Mouse (Mus musculus): ENCODE measurements around the gene Hoxa11. TPM values are rescaled to one million over a fixed set of nuclear protein-coding genes. Genes with fewer than 3 reads are reported as not detected.

Gene Hoxa11
- total RNA-seq, 2 experiments from 2014 or later: 2.0 to 2.7 TPM

GRCm38 (mm10) chr6:52266666-52266985, 21.0 kb upstream of the Hoxa11 start:
- intact Hi-C loops (cut with DNase I): loop anchor here (5.0 kb wide), 1 partner anchor 51 kb away; no protein-coding TSS in a partner anchor
- DNase-seq: no peak

GRCm38 (mm10) chr6:52265913-52266665, 20.5 kb upstream of the Hoxa11 start:
- no peak for DNase-seq
- intact Hi-C loops (cut with DNase I): loop anchor here (5.0 kb wide), 1 partner anchor 51 kb away; no protein-coding TSS in a partner anchor

- intact Hi-C loops (cut with DNase I): loop anchor here (5.0 kb wide), 1 partner anchor 52 kb away; no protein-coding TSS in a partner anchor
Observed at GRCm38 (mm10) chr6:52265306-52265912, 19.8 kb upstream of the Hoxa11 start.

GRCm38 (mm10) chr6:52264106-52264790, 18.6 kb upstream of the Hoxa11 start:
- no peak for DNase-seq
- intact Hi-C loops (cut with DNase I): no loop called here

More at GRCm38 (mm10) chr6:52265306-52265912, 19.8 kb upstream of the Hoxa11 start:
- no peak for DNase-seq

- DNase-seq: no peak
- intact Hi-C loops (cut with DNase I): no loop called here
Observed at GRCm38 (mm10) chr6:52263321-52263585, 17.6 kb upstream of the Hoxa11 start.

- DNase-seq: no peak
- intact Hi-C loops (cut with DNase I): no loop called here
Observed at GRCm38 (mm10) chr6:52262463-52263320, 17.1 kb upstream of the Hoxa11 start.

GRCm38 (mm10) chr6:52261751-52262462, 16.3 kb upstream of the Hoxa11 start:
- intact Hi-C loops (cut with DNase I): no loop called here
- no peak for DNase-seq

- intact Hi-C loops (cut with DNase I): no loop called here
- no peak for DNase-seq
Observed at GRCm38 (mm10) chr6:52260654-52261575, 15.3 kb upstream of the Hoxa11 start, which contains the start of gene Hoxa13. Hoxa13 (minus strand) TSS chr6:52260880.

- peak in 1 of 2 experiments; percentile 39 for DNase-seq
Observed at GRCm38 (mm10) chr6:52259811-52260261, 14.2 kb upstream of the Hoxa11 start.

GRCm38 (mm10) chr6:52259081-52259790, 13.6 kb upstream of the Hoxa11 start:
- no peak for DNase-seq
- intact Hi-C loops (cut with DNase I): loop anchor here (5.0 kb wide), 3 partner anchors 453 to 663 kb away; partner anchors contain the start of gene Tax1bp1

More at GRCm38 (mm10) chr6:52259811-52260261, 14.2 kb upstream of the Hoxa11 start:
- intact Hi-C loops (cut with DNase I): loop anchor here (5.0 kb wide), 3 partner anchors 452 to 662 kb away; partner anchors contain the start of gene Tax1bp1

- DNase-seq: peak; percentile 78 to 79
- intact Hi-C loops (cut with DNase I): loop anchor here (5.0 kb wide), 3 partner anchors 455 to 665 kb away; partner anchors contain the start of gene Tax1bp1
Observed at GRCm38 (mm10) chr6:52256956-52257355, 11.3 kb upstream of the Hoxa11 start.

- intact Hi-C loops (cut with DNase I): no loop called here
- peak in 1 of 2 experiments; percentile 51 for DNase-seq
Observed at GRCm38 (mm10) chr6:52253511-52254500, 8.2 kb upstream of the Hoxa11 start.

- intact Hi-C loops (cut with DNase I): no loop called here
Observed at GRCm38 (mm10) chr6:52252775-52253376, 7.3 kb upstream of the Hoxa11 start.

GRCm38 (mm10) chr6:52252016-52252774, 6.6 kb upstream of the Hoxa11 start:
- DNase-seq: no peak
- intact Hi-C loops (cut with DNase I): no loop called here

More at GRCm38 (mm10) chr6:52252775-52253376, 7.3 kb upstream of the Hoxa11 start:
- DNase-seq: no peak

- DNase-seq: no peak
- intact Hi-C loops (cut with DNase I): no loop called here
Observed at GRCm38 (mm10) chr6:52251177-52251879, 5.7 kb upstream of the Hoxa11 start.

Measured in gastrocnemius, postnatal 36 days (tissue).